Mouse (Mus musculus) embryonic facial prominence, embryonic 14.5 days (tissue): Measurements from ENCODE around the gene Sox21. TPM values are rescaled to one million over a fixed set of nuclear protein-coding genes. Genes with fewer than 3 reads are reported as not detected.

ENCODE experiments used
- ATAC-seq: fragments of 200-750 bp; cut with Nextera tagmentation; 2 replicates; pipeline ENCODE4 v1.8.0; 2017; ENCODE audit warnings: low read depth, moderate number of reproducible peaks, moderate TSS enrichment
- DNase-seq: peaks from one replicate; pipeline ENCODE4 v3.0.0-alpha.2; 2015; ENCODE audit warnings: low spot score
- H3K27ac ChIP-seq: fragments of 300-500 bp; sonication (generic); replicated peaks from 2 replicates; pipeline ENCODE4 v1.5.1; 2014; ENCODE audit warnings: low read depth, mild to moderate bottlenecking, low read length, moderate library complexity
- H3K27me3 ChIP-seq: fragments of 300-500 bp; sonication (generic); replicated peaks from 2 replicates; pipeline ENCODE4 v1.6.1; 2014; ENCODE audit warnings: low read length; ENCODE audit not compliant: control insufficient read depth, insufficient read depth
- H3K36me3 ChIP-seq: fragments of 300-500 bp; sonication (generic); 2 replicates; pipeline ENCODE4 v1.6.1; 2014; ENCODE audit warnings: low read length, mixed read lengths; ENCODE audit not compliant: control insufficient read depth, insufficient read depth
- H3K4me1 ChIP-seq: fragments of 300-500 bp; sonication (generic); 2 replicates; pipeline ENCODE4 v1.6.1; 2014; ENCODE audit warnings: antibody characterized with exemption, low read length; ENCODE audit not compliant: control insufficient read depth, insufficient read depth
- H3K4me2 ChIP-seq: fragments of 300-500 bp; sonication (generic); 2 replicates; pipeline ENCODE4 v1.6.1; 2014; ENCODE audit warnings: low read depth, mild to moderate bottlenecking, low read length, moderate library complexity, mixed read lengths
- H3K4me3 ChIP-seq: fragments of 300-500 bp; sonication (generic); 2 replicates; pipeline ENCODE4 v1.5.1; 2014; ENCODE audit warnings: low read depth, mild to moderate bottlenecking, low read length
- H3K9ac ChIP-seq: fragments of 300-500 bp; sonication (generic); 2 replicates; pipeline ENCODE4 v1.6.1; 2014; ENCODE audit warnings: low read depth, mild to moderate bottlenecking, low read length, moderate library complexity, mixed read lengths
- H3K9me3 ChIP-seq: fragments of 300-500 bp; sonication (generic); 2 replicates; pipeline ENCODE4 v1.6.1; 2016; ENCODE audit warnings: low read length; ENCODE audit not compliant: control insufficient read depth
- WGBS: fragments of 180-500 bp; shearing (Covaris S2); extraction: QIAGEN DNeasy Blood & Tissue Kit; methylation state at CpG from one replicate; pipeline ENCODE4 v1.1.7; 2014; 5-methylcytosine and 5-hydroxymethylcytosine counted together
- polyA plus RNA-seq: library from polyadenylated mRNA; unstranded; fragments of >200 nt; fragmentation: Nextera tagmentation; extraction: Ambion mirVana; gene quantifications from 2 replicates; pipeline ENCODE4 v1.2.1, GENCODE M21; 2014

Gene Sox21
- polyA plus RNA-seq, 1 experiment from 2014 or later: 2.2 TPM

- H3K4me1 ChIP-seq: no peaks in the 10 kb centered on the region
- no peak overlapping the region for H3K9ac ChIP-seq
- ATAC-seq (no peak), DNase-seq (no peak)
- H3K4me3 ChIP-seq: no peak overlapping the region
- H3K9me3 ChIP-seq: no peaks in the 10 kb centered on the region
- H3K27me3 ChIP-seq: no peaks in the 10 kb centered on the region
- no peaks in the 10 kb centered on the region for H3K36me3 ChIP-seq
- no peak overlapping the region for H3K4me2 ChIP-seq
- H3K27ac ChIP-seq: no peak overlapping the region
- 68% methylated on average over 6 of the region's 6 CpGs for WGBS
Observed at GRCm38 (mm10) chr14:118253381-118253780, 16.6 kb upstream of the Sox21 start.

- no peak for ATAC-seq
- no peak overlapping the region for H3K4me2 ChIP-seq
- H3K36me3 ChIP-seq: no peaks in the 10 kb centered on the region
- H3K4me3 ChIP-seq: no peak overlapping the region
- no peak for DNase-seq
- H3K9me3 ChIP-seq: peaks cover 26% of the 10 kb centered on the region
- no peak overlapping the region for H3K9ac ChIP-seq
- H3K27me3 ChIP-seq: peaks cover 40% of the 10 kb centered on the region
- H3K4me1 ChIP-seq: no peaks in the 10 kb centered on the region
- H3K27ac ChIP-seq: no peak overlapping the region
- WGBS: 73% methylated on average over 2 of the region's 2 CpGs
Observed at GRCm38 (mm10) chr14:118241416-118241815, 4.6 kb upstream of the Sox21 start.

- H3K27ac ChIP-seq: no peak overlapping the region
- DNase-seq (no peak), ATAC-seq (no peak)
- H3K9ac ChIP-seq: no peak overlapping the region
- no peak overlapping the region for H3K4me2 ChIP-seq
- peaks cover 19% of the 10 kb centered on the region for H3K9me3 ChIP-seq
- H3K4me1 ChIP-seq: no peaks in the 10 kb centered on the region
- H3K36me3 ChIP-seq: no peaks in the 10 kb centered on the region
- peaks cover 60% of the 10 kb centered on the region for H3K27me3 ChIP-seq
- H3K4me3 ChIP-seq: no peak overlapping the region
- WGBS: 10% methylated on average over 7 of the region's 8 CpGs
Observed at GRCm38 (mm10) chr14:118239351-118239750, 2.5 kb upstream of the Sox21 start.

GRCm38 (mm10) chr14:118237786-118238185 is 956 bp upstream of the Sox21 start:
- Histone ChIP-seq H3K9ac (no peak overlapping the region), H3K4me2 (peak overlapping the region; percentile 92; the same call in 1 of the 2 replicates), H3K4me3 (peak overlapping the region; percentile 58; the same call in 1 of the 2 replicates), H3K36me3 (no peaks in the 10 kb centered on the region), H3K9me3 (peaks cover 3% of the 10 kb centered on the region), H3K27me3 (peaks cover 73% of the 10 kb centered on the region), H3K4me1 (no peaks in the 10 kb centered on the region), H3K27ac (no peak overlapping the region)
- ATAC-seq: no peak
- 11% methylated on average over 6 of the region's 6 CpGs for WGBS
- no peak for DNase-seq

GRCm38 (mm10) chr14:118235973-118236885 is 601 bp downstream of the Sox21 start:
- H3K4me3 ChIP-seq: peak overlapping the region; percentile 58
- no peak for DNase-seq
- H3K9ac ChIP-seq: peak overlapping the region; percentile 60
- no peaks in the 10 kb centered on the region; the same call in 1 of the 2 replicates for H3K4me1 ChIP-seq
- H3K4me2 ChIP-seq: peak overlapping the region; percentile 92
- peak overlapping the region; percentile 63; the same call in 1 of the 2 replicates for H3K27ac ChIP-seq
- no peaks in the 10 kb centered on the region for H3K36me3 ChIP-seq
- H3K9me3 ChIP-seq: no peaks in the 10 kb centered on the region
- peak; percentile 70 for ATAC-seq
- WGBS: under 1% methylated on average over 55 of the region's 73 CpGs
- peaks cover 89% of the 10 kb centered on the region for H3K27me3 ChIP-seq

- Histone ChIP-seq H3K4me2 (peak overlapping the region; percentile 92), H3K4me1 (no peaks in the 10 kb centered on the region; the same call in 1 of the 2 replicates), H3K9ac (peak overlapping the region; percentile 60), H3K4me3 (peak overlapping the region; percentile 58), H3K27me3 (peaks cover 91% of the 10 kb centered on the region), H3K36me3 (no peaks in the 10 kb centered on the region), H3K9me3 (no peaks in the 10 kb centered on the region), H3K27ac (peak overlapping the region; percentile 33; the same call in 1 of the 2 replicates)
- no peak for DNase-seq
- no peak for ATAC-seq
- 0% methylated on average over 22 of the region's 62 CpGs for WGBS
Observed at GRCm38 (mm10) chr14:118235361-118235972, 1.4 kb downstream of the Sox21 start.

GRCm38 (mm10) chr14:118234541-118235210 is 2.2 kb downstream of the Sox21 start:
- Histone ChIP-seq H3K4me1 (no peaks in the 10 kb centered on the region; the same call in 1 of the 2 replicates), H3K27ac (0 out of 2 replicates have a peak overlapping the region, but pooled peaks have one; percentile 33), H3K36me3 (no peaks in the 10 kb centered on the region), H3K9me3 (no peaks in the 10 kb centered on the region), H3K4me3 (peak overlapping the region; percentile 58), H3K4me2 (peak overlapping the region; percentile 92), H3K9ac (peak overlapping the region; percentile 60), H3K27me3 (peaks cover 91% of the 10 kb centered on the region)
- DNase-seq (no peak), ATAC-seq (no peak)
- WGBS: under 1% methylated on average over 39 of the region's 84 CpGs

- H3K9ac ChIP-seq: peak overlapping the region; percentile 60
- 5% methylated on average over 26 of the region's 26 CpGs for WGBS
- no peak for DNase-seq
Observed at GRCm38 (mm10) chr14:118233786-118234540, 2.9 kb downstream of the Sox21 start.

More at GRCm38 (mm10) chr14:118233786-118234540, 2.9 kb downstream of the Sox21 start:
- H3K4me2 ChIP-seq: peak overlapping the region; percentile 92
- H3K4me1 ChIP-seq: no peaks in the 10 kb centered on the region; the same call in 1 of the 2 replicates
- H3K4me3 ChIP-seq: peak overlapping the region; percentile 58
- no peaks in the 10 kb centered on the region for H3K36me3 ChIP-seq
- H3K9me3 ChIP-seq: no peaks in the 10 kb centered on the region
- ATAC-seq: no peak
- no peak overlapping the region for H3K27ac ChIP-seq
- peaks cover 91% of the 10 kb centered on the region for H3K27me3 ChIP-seq
